Mouse (Mus musculus) bone marrow macrophage, adult 2 months (primary cell): ENCODE data around the gene Fxyd7.

ENCODE experiments used
- CTCF ChIP-seq: IDR thresholded peaks from 2 replicates; pipeline ENCODE4 v1.5.1; 2012; ENCODE audit warnings: low read depth, mild to moderate bottlenecking, low read length, moderate library complexity
- POLR2A ChIP-seq: IDR thresholded peaks from 2 replicates; pipeline ENCODE4 v1.6.1; 2012; ENCODE audit warnings: mild to moderate bottlenecking, low read depth, low read length, borderline replicate concordance

DNA sequence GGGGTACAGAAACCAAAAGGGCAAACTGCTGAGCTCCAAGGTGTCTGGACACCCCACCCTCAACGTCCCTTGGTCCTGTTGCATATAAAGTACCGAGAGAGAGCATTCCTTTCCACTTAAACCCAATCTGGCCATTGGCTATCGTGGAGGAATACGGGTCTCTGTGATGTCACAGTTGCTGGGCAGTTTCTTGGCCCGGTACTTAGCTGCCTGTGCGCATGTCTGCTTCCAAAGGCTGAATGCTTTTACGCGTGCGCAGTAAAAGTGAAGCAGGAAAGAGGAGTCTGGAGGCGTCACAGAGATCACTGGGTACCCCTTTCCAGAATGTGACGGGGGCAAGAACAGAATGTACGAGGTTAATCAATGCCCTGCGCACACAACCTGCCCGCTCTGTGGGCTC, 18.2 kb upstream of the Fxyd7 start:
- TF ChIP-seq CTCF = no peak
- no peak for TF ChIP-seq POLR2A
